Mouse (Mus musculus): Measurements from ENCODE around the gene Gm5741.

The Gm5741 gene

DNA sequence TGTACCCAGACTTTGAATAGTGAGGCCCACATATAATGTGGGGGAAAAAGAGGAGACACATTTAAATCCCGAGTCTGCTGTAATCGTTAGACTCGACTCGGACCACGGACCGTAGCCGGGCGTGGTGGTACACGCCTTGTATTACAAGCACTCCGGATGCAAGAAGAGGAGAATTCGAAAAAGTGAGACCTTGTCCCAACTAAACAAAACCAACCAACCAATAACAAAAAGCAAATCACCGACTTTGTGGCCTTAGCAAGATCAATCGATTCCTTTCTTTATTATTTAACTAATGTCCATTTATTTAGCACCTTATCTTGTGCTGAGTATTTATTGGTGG, 40.3 kb downstream of the Gm5741 start:
- no peak for DNase-seq

DNA sequence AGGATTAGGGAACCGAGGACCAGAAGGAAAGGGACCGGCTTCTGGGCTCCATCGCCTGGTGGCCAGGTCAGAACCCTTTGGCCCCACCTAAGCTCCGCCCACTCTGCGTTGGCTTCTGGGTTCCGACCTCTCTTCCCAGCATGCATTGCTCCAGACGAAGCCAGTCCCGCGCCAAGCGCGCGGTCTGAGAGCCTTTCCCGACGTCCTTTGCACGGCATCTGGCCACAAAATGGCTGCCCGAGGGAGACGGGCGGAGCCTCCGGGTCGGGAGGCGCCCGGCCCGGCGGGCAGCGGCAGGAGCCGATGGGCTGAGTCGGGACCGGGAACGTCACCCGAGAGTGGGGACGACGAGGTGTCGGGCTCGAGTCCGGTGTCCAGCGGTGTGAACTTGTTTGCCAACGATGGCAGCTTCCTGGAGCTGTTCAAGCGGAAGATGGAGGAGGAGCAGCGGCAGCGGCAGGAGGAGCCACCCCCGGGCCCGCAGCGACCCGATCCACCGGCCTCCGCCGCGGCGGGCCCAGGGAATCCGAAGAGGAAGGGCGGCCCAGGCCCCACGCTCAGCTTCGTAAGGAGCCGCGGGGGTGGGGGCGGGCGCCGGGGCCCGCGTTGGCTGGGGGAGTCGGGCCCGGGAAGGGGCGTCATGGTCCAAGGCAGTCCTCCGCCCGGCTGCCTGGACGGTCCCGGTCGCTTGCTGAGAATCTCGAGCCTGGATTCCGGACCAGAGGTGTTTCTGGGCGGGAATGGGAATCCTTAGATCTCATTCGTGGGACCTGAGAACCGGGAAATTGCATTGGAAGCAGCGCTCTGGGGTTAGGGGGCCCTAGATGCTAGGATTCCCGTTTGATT, 40.9 kb downstream of the Gm5741 start, which contains the start of gene Trir:
TSS of gene Trir (plus strand) at position 154 of the 846 bp plus-strand sequence.
- DNase-seq = peak; percentile 98

GRCm38 (mm10) chr8:85025098-85025932, 42.5 kb downstream of the Gm5741 start, which contains the start of gene Asna1:
Gene Asna1 (minus strand): TSS chr8:85025281.
- peak; percentile 86 to 88 for DNase-seq

DNA sequence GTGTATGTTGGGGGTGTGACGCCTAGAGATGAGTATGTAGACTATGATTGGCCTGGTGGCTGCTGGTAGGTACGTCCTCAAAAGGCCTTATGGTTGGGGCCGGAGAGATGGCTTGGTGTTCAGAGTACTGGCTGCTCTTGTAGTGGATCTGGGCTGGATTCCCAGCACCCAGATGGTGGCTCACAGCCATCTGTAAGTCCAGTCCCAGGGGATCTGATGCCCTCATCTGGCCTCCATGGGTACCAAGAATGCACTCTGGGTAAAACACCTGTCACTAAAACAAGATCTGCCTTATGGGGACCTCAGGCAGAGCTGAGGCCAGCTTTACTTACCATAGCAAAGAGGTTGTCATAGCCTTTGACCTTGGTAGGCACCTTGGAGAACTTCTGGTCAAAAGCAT, 43.9 kb downstream of the Gm5741 start:
- no peak for DNase-seq

- DNase-seq = no peak
These were observed 46.2 kb downstream of the Gm5741 start for GRCm38 (mm10) chr8:85021514-85022055.
